Mouse (Mus musculus) intestine, embryonic 16.5 days (tissue): ENCODE measurements around the gene Gm39653. TPM values are rescaled to one million over a fixed set of nuclear protein-coding genes. Genes with fewer than 3 reads are reported as not detected.
A peak's percentile ranks its signal among the peaks of the same experiment; 100 is the strongest.

Experiments
- ATAC-seq: fragments of 200-750 bp; cut with Nextera tagmentation; 2 replicates; pipeline ENCODE4 v1.8.0; 2017; ENCODE audit warnings: moderate TSS enrichment, moderate library complexity
- H3K27ac ChIP-seq: fragments of 300-500 bp; sonication (generic); 2 replicates; pipeline ENCODE4 v1.5.1; 2014; ENCODE audit warnings: mild to moderate bottlenecking, low read length
- H3K27me3 ChIP-seq: fragments of 300-500 bp; sonication (generic); replicated peaks from 2 replicates; pipeline ENCODE4 v1.6.1; 2014; ENCODE audit warnings: low read length, control low read depth, mixed read lengths; ENCODE audit not compliant: control insufficient read depth, insufficient read depth
- H3K36me3 ChIP-seq: fragments of 300-500 bp; sonication (generic); 2 replicates; pipeline ENCODE4 v1.6.1; 2014; ENCODE audit warnings: low read length, control low read depth; ENCODE audit not compliant: control insufficient read depth, insufficient read depth
- H3K4me1 ChIP-seq: fragments of 300-500 bp; sonication (generic); 2 replicates; pipeline ENCODE4 v1.6.1; 2014; ENCODE audit warnings: low read length, control low read depth, mixed read lengths; ENCODE audit not compliant: control insufficient read depth, insufficient read depth
- H3K4me2 ChIP-seq: fragments of 300-500 bp; sonication (generic); 2 replicates; pipeline ENCODE4 v1.6.1; 2014; ENCODE audit warnings: low read depth, low read length, control low read depth
- H3K4me3 ChIP-seq: fragments of 300-500 bp; sonication (generic); 2 replicates; pipeline ENCODE4 v1.5.1; 2014; ENCODE audit warnings: mild to moderate bottlenecking, low read length
- H3K9ac ChIP-seq: fragments of 300-500 bp; sonication (generic); 2 replicates; pipeline ENCODE4 v1.6.1; 2014; ENCODE audit warnings: low read depth, low read length
- H3K9me3 ChIP-seq: fragments of 300-500 bp; sonication (generic); 2 replicates; pipeline ENCODE4 v1.6.1; 2016; ENCODE audit warnings: low read length, control low read depth; ENCODE audit not compliant: control insufficient read depth
- WGBS: fragments of 180-500 bp; shearing (Covaris S2); extraction: QIAGEN DNeasy Blood & Tissue Kit; methylation state at CpG from one replicate; pipeline ENCODE4 v1.1.7; 2014; 5-methylcytosine and 5-hydroxymethylcytosine counted together
- polyA plus RNA-seq: library from polyadenylated mRNA; unstranded; fragments of >200 nt; fragmentation: Nextera tagmentation; extraction: Ambion mirVana; gene quantifications from 2 replicates; pipeline ENCODE4 v1.2.1, GENCODE M21; 2015

Gene Gm39653
- polyA plus RNA-seq, 1 experiment from 2014 or later, result not detected

DNA sequence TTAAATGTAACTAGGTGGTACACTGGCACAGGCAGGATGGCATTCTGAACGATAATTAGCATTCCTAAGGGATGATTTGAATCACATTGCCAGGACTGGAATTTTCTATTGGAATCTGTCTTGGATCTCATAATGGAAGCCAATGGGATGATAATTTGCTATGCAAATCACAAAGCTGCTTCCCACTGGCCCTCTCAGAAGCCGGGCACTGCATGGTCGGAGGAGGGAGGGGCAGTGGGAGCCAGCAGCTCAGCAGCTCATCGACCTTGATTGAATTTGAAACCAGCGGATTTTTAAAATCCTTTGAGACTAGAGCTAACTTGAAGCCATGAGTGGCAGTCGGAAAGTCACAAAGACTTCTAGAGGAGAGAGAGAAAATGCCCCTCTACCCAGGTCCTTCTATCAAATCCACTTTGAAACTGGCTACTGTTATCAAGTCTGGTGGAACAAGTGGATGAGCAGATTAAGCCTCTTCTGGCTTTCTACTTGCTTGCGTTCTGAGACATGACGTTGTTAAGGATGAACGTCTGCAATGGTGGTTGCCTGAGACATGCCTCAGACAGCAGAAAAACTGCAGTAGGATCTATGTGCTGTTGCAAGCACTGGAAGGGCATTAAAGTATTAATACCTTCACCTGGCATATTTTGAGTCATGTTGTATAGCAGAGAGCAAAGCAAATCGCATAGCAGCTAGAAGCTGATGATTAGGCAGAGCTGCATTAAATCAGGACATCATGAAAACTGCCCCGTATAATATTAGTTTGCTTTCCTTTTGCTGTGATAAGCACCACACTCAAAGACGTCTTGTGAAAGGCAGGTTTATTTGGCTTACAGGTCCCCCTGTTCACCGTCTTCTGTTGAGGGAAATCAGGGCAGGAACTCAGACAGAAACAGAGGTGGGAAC, 52.4 kb downstream of the Gm39653 start:
- Histone ChIP-seq H3K9ac (no peak overlapping the region), H3K4me2 (0 out of 2 replicates have a peak overlapping the region, but pooled peaks have one; percentile 30), H3K27ac (no peak overlapping the region), H3K9me3 (no peaks in the 10 kb centered on the region), H3K4me1 (no peaks in the 10 kb centered on the region), H3K36me3 (no peaks in the 10 kb centered on the region), H3K27me3 (no peaks in the 10 kb centered on the region), H3K4me3 (no peak overlapping the region)
- WGBS, result 29% methylated on average over 13 of the region's 13 CpGs
- no peak for ATAC-seq

DNA sequence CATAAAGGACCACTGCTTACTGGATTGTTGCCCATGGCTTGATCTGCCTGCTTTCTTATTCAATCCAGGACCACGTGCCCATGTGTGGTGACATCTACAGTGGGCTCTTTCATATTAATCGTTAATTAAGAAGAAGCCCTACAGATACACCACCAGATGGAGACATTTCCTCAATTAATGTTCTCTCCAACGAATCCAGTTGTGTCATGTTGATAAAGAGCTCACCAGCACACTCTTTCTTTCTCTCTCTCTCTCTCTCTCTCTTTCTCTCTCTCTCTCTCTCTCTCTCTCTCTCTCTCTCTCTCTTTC, 53.0 kb downstream of the Gm39653 start:
- 4% methylated on average over 3 of the region's 3 CpGs for WGBS
- H3K4me1 ChIP-seq, result no peaks in the 10 kb centered on the region
- H3K36me3 ChIP-seq, result no peaks in the 10 kb centered on the region
- no peak overlapping the region for H3K9ac ChIP-seq
- no peaks in the 10 kb centered on the region for H3K27me3 ChIP-seq
- H3K4me2 ChIP-seq, result 0 out of 2 replicates have a peak overlapping the region, but pooled peaks have one; percentile 30
- ATAC-seq, result no peak
- no peaks in the 10 kb centered on the region for H3K9me3 ChIP-seq
- no peak overlapping the region for H3K27ac ChIP-seq
- no peak overlapping the region for H3K4me3 ChIP-seq

Other genes starting within 250 kb of the Gm39653 start
- gene Adam23, start 170.1 kb upstream of the Gm39653 start, polyA plus RNA-seq, result 0.78 and 0.91 TPM in 2 replicates
- gene Dytn, start 71.0 kb downstream of the Gm39653 start, polyA plus RNA-seq, result not detected in 2 replicates
- not detected in 2 replicates for gene Mdh1b, start 114.3 kb downstream of the Gm39653 start, polyA plus RNA-seq
- 66.6 and 71.7 TPM in 2 replicates for gene Fastkd2, start 114.6 kb downstream of the Gm39653 start, polyA plus RNA-seq
- gene 4933402D24Rik, start 153.3 kb downstream of the Gm39653 start, polyA plus RNA-seq, result 0.07 TPM in 1 of 2 replicates, not detected in the other